Mouse (Mus musculus): ENCODE measurements around the gene Gm38392. TPM values are rescaled to one million over a fixed set of nuclear protein-coding genes. Genes with fewer than 3 reads are reported as not detected.

Gene Gm38392
- total RNA-seq, 2 experiments from 2014 or later = not detected

- no peak for ATAC-seq (replicated peaks; ENCODE audit: low FRiP score, low TSS enrichment, poor library complexity, severe bottlenecking)
Observed at GRCm38 (mm10) chr3:88221519-88222390, 65.3 kb downstream of the Gm38392 start.

GRCm38 (mm10) chr3:88220842-88221241 lies 66.2 kb downstream of the Gm38392 start:
- peak; percentile 86 for ATAC-seq (replicated peaks; ENCODE audit: low FRiP score, low TSS enrichment, poor library complexity, severe bottlenecking)

GRCm38 (mm10) chr3:88219940-88220339 lies 67.1 kb downstream of the Gm38392 start:
- ATAC-seq (replicated peaks; ENCODE audit: low FRiP score, low TSS enrichment, poor library complexity, severe bottlenecking) = no peak

GRCm38 (mm10) chr3:88217679-88218078 lies 69.3 kb downstream of the Gm38392 start:
- no peak for ATAC-seq (replicated peaks; ENCODE audit: low FRiP score, low TSS enrichment, poor library complexity, severe bottlenecking)

GRCm38 (mm10) chr3:88216534-88217326 lies 70.3 kb downstream of the Gm38392 start:
- no peak for ATAC-seq (replicated peaks; ENCODE audit: low FRiP score, low TSS enrichment, poor library complexity, severe bottlenecking)

- ATAC-seq (replicated peaks; ENCODE audit: low FRiP score, low TSS enrichment, poor library complexity, severe bottlenecking) = no peak
Observed at GRCm38 (mm10) chr3:88216116-88216515, 70.9 kb downstream of the Gm38392 start.

- no peak for ATAC-seq (replicated peaks; ENCODE audit: low FRiP score, low TSS enrichment, poor library complexity, severe bottlenecking)
Observed at GRCm38 (mm10) chr3:88215553-88216004, 71.4 kb downstream of the Gm38392 start.

- no peak for ATAC-seq (replicated peaks; ENCODE audit: low FRiP score, low TSS enrichment, poor library complexity, severe bottlenecking)
Observed at GRCm38 (mm10) chr3:88214971-88215552, 71.9 kb downstream of the Gm38392 start.

- no peak for ATAC-seq (replicated peaks; ENCODE audit: low FRiP score, low TSS enrichment, poor library complexity, severe bottlenecking)
Observed at GRCm38 (mm10) chr3:88214197-88214938, 72.6 kb downstream of the Gm38392 start.

- ATAC-seq (replicated peaks; ENCODE audit: low FRiP score, low TSS enrichment, poor library complexity, severe bottlenecking) = peak; percentile 52
Observed at GRCm38 (mm10) chr3:88213019-88213418, 74.0 kb downstream of the Gm38392 start.

- no peak for ATAC-seq (replicated peaks; ENCODE audit: low FRiP score, low TSS enrichment, poor library complexity, severe bottlenecking)
Observed at GRCm38 (mm10) chr3:88212356-88212755, 74.7 kb downstream of the Gm38392 start.

- ATAC-seq (replicated peaks; ENCODE audit: low FRiP score, low TSS enrichment, poor library complexity, severe bottlenecking) = no peak
Observed at GRCm38 (mm10) chr3:88210918-88211317, 76.1 kb downstream of the Gm38392 start.

- no peak for ATAC-seq (replicated peaks; ENCODE audit: low FRiP score, low TSS enrichment, poor library complexity, severe bottlenecking)
Observed at GRCm38 (mm10) chr3:88210121-88210520, 76.9 kb downstream of the Gm38392 start.

- ATAC-seq (replicated peaks; ENCODE audit: low FRiP score, low TSS enrichment, poor library complexity, severe bottlenecking) = no peak
Observed at GRCm38 (mm10) chr3:88209306-88209705, 77.7 kb downstream of the Gm38392 start.

- no peak for ATAC-seq (replicated peaks; ENCODE audit: low FRiP score, low TSS enrichment, poor library complexity, severe bottlenecking)
Observed at GRCm38 (mm10) chr3:88208226-88208720, 78.7 kb downstream of the Gm38392 start.

- no peak for ATAC-seq (replicated peaks; ENCODE audit: low FRiP score, low TSS enrichment, poor library complexity, severe bottlenecking)
Observed at GRCm38 (mm10) chr3:88207451-88208100, 79.4 kb downstream of the Gm38392 start.

- ATAC-seq (replicated peaks; ENCODE audit: low FRiP score, low TSS enrichment, poor library complexity, severe bottlenecking) = no peak
Observed at GRCm38 (mm10) chr3:88206901-88207371, 80.1 kb downstream of the Gm38392 start.

GRCm38 (mm10) chr3:88206500-88206899 lies 80.5 kb downstream of the Gm38392 start:
- no peak for ATAC-seq (replicated peaks; ENCODE audit: low FRiP score, low TSS enrichment, poor library complexity, severe bottlenecking)
